Mouse (Mus musculus) heart, postnatal 10 days (tissue): ENCODE results near the gene Ptprg. TPM values are rescaled to one million over a fixed set of nuclear protein-coding genes. Genes with fewer than 3 reads are reported as not detected.

Source experiments
- DNase-seq, 2 experiments: peaks; one replicate each; pipeline ENCODE4 v3.0.0; 2021
- intact Hi-C: fragments of 180-260 bp; cut with DNase I; formaldehyde crosslinking; loops from one replicate; pipeline ENCODE4 v1.15.1; 2025
- total RNA-seq, 2 experiments: library from RNA; stranded (reverse); gene quantifications; 2 replicates each; pipeline ENCODE4 v1.2.3; 2021

Gene Ptprg
- total RNA-seq, 2 experiments from 2014 or later = 79.8 to 89.9 TPM

DNA sequence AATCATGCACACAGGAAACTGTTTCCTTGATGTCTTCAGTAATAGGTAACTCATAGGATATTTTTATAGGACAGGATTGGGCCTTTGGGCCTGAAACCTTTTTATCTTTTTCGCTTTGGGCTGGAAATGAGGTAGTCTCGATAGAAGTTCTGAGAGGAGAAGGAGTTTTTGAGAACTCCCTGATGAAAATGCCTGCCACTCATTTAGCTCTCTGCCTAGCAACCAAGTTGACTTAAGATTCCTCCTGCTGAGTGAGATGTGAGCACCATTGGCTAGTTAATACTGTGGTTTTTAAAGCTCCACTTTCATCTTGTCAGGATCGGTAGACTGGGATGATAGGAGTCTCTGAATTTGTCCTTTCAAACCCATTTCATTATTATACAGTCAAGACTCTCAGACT lies 162.9 kb downstream of the Ptprg start:
- intact Hi-C loops = no loop called here
- no peak for DNase-seq

DNA sequence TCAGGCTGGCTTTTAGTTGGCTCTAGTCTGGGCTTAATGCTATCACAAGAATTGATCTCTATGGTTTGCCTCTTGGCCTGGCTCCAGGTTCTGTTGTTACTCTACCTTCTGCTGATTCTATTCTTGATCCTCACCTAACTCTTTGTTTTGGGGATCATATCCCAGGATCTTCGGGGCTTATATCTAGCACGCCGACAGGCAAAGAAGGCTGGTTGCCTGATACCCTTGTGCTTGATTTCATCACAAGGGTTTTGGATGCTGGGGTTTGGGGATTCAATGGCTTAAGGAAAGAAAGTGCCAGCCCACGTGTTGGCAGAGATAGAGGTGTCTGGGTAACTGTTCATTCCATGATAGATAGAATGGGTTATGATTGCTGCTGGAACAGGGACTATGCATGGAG lies 164.9 kb downstream of the Ptprg start:
- intact Hi-C loops = no loop called here

DNA sequence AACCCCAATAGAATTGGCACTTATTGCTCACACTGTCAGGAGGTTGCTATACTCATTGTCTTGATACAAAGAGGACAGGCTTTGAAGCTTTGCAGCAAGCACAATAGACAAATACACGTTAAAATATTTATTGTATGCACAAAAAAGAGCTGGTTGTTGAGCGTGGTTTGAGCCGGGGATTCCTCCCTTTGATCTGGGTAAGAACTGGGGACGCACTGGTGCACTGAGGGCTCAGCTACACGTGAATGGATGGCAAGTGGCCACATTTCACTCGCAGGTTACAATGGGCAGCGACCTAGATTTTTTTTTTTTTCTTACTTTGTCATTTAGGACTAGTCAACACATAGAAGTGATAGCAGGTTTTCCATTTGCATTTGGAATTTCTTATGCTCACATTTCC lies 165.9 kb downstream of the Ptprg start:
- intact Hi-C loops = no loop called here
- no peak for DNase-seq

More for the DNA sequence above, 164.9 kb downstream of the Ptprg start:
- no peak for DNase-seq

DNA sequence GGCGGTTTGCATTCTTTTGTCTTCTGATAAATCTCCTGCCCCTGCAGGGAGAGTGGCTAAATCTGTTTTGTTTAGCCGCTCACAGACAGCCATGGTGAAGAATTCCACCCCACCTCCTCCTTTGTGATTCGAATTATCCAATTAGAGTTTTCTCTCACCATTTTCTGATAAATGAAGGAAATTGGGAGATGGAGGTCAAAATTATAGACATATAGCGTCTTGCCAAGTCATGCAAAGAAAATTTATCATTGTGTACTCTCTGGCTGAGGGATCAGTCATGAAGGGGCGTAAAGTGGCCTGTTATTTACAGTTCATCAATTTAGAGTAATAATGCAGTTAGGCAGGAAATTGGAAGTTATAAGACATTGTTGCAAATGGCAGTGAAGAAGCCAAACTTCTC lies 168.8 kb downstream of the Ptprg start:
- intact Hi-C loops = no loop called here
- no peak for DNase-seq

DNA sequence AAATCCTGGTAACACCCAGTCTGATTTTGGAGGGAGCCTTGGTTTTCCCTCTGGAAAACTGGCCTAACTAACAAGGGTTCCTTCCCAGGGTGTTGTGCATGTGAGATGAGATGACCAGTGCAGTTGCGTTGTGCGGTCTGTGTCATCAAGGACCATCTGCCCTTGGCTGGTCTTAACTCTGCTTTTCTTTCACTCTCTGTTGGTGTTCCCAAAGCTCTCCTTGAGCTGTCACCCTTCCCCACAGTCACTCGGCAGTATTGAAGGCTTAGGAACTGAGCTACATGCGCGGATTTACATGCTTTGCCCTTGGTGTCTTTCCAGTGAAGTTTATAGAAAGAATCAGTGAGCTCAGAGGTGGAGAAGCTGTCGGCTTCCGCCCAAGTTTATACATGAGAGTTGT lies 170.5 kb downstream of the Ptprg start:
- no peak for DNase-seq
- intact Hi-C loops = no loop called here

DNA sequence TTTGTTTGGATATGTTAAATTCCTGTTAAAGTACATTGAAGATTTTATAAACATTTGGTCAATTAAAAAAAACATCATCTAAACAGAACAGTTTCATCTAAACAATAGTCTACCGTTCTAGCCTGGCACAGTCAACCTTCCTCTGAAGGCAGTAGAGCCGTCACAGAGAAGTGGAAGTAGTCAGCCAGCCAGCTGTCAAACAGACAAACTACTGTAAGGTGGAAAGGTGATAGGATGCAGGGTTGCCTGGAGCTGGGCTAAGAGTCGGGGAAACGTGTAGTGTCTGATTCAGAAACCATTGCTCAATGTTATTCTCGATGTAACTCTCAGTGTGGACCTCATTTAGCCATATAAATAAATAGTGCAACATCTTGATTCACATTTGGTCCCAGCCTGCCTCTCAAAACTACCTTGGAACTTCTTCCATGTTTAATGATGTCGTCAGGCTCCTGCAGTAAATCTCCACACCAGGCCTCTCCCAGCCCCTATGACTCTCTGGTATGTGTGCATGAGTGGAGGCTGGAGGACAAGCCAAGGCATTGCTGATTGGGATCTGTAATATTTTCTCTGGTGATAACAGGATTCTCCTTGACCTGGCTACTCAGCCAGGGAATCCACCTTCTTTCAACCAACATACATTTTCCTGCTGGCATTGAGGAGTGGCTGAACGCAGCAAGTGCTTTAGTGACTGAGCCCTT lies 178.0 kb downstream of the Ptprg start:
- intact Hi-C loops = no loop called here

DNA sequence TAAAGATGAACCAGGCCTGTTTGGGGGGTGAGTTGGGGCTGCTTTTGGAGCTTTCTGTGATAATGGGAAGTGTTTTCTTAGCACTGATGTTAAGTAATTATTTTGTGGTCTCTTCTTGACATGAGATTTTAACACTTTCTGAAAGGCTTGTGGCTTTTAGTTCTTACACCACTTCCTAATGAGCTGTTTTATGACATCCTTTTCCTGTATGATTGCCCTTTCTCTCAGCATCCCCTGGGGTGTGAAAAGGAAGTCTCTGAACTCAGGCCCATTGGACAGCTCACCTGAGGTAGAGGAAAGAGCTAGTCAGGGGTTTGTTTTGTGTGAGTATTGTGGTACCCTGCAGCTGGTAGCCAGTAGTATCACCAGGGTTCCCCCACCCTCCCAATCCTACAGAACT lies 179.0 kb downstream of the Ptprg start:
- DNase-seq = no peak
- intact Hi-C loops = no loop called here

More for the DNA sequence above, 178.0 kb downstream of the Ptprg start:
- no peak for DNase-seq

DNA sequence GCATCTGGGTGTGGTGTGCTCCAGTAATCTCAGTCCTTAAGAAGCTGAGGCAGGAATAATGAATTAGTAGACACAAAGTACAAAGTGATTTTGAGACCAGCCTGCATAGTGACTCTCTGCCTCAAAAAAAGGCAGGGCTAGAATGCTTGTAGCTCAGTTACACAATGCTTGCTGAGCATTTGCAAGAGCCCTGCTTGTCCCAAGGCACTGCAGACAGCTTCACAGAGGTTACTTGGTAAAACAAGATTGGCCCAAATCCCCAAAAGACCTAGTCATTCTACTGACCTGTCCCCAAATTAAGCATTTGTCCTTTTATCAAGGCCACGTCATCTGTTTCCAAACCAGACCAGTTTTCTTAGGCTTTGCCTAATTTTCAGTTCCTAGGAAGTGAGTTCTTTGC lies 190.4 kb downstream of the Ptprg start:
- intact Hi-C loops = no loop called here
- no peak for DNase-seq

DNA sequence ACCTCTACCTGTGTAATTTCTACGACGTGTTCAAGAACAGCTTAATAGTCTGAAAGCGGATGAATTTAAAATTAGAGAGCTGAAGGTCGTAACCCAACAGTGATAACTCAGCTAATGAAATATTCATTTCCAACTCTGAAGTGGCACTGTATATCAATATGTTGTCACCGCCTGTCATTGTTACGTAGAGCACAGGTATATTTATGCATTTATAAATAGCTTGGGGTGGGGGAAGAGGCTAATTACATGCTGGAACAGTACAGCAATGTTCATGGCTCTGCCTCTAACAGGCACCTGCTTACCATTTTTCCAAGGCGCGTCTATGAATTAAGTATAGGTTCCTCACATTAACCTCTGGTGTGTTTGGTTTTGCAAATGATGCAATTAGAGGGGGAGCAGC lies 199.3 kb downstream of the Ptprg start:
- DNase-seq = no peak
- intact Hi-C loops = no loop called here

DNA sequence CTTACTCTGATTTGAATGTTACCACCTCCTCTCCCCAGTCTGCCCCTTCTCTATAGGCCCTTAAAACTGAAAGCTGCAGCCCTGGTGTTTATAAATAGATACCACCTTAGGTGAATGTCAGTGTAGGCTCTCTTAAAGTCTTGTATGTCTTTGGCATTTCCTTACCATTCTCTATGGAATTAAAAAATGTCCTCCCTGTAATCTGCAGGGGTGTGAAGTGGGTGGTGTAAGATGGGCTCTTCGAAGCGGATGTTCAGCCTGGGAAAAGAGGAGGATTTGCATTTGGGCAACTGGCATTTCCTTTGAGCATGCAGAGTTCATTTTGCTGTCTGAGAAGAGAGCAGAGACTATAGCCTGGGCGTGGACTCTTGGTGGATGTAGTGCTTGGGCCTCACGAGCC lies 201.3 kb downstream of the Ptprg start:
- intact Hi-C loops = no loop called here
- no peak for DNase-seq

DNA sequence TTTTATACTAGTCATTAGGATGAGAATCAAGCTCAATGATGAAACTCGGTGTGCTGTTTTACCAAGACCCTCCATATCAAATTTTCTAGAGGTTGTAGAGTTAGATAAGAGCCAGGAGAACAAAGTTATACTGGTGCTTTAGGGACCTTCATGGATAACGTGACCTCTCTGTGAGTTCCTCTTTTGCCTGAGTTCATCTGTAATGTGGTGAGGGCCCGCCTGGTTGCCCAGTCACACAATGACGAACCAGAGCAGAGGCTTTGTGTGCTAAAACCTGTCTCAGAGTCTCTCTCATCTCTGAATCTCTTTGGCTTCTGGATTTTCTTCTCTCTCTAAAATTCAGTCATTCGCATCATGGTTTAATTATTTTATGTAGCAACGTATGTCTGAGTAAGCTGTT lies 204.9 kb downstream of the Ptprg start:
- intact Hi-C loops = no loop called here
- no peak for DNase-seq

DNA sequence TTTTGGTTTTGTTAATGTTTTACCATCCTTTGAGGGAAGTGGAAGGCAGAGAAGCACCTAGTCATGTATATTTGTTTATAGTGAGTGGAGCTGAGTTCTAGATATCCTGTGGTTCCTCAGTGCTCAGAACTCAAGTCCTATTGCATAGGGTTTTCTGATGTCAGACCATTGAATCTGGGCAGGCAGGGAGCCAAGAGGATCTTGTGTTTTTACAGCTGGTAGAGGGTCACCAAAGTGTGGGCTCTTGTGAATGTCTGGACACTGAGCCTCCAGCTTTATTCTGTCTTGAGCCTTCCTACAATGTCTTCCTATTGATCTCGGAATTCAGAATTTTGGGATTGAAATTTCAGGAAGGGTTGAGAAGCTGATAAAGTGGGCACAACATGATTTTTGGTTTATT lies 206.0 kb downstream of the Ptprg start:
- no peak for DNase-seq
- intact Hi-C loops = no loop called here

DNA sequence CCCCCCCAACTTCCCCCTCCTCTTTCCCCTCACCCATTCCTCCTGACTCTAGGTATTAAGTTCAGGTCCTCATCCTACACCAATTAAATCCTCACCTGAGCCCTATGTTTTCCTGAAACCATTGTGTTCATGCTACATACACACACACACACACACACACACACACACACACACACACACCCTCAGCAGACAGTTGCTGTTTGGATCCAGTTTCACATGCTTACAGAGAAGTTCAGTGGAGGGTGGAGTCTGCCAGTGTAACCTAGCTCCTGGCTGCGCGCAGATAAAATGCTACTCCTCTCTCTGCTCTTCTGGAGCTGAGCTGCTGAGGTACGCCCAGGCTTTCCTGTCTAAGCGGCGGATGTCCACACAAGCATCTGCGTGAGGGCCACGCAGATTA lies 209.7 kb downstream of the Ptprg start:
- intact Hi-C loops = no loop called here
- no peak for DNase-seq

DNA sequence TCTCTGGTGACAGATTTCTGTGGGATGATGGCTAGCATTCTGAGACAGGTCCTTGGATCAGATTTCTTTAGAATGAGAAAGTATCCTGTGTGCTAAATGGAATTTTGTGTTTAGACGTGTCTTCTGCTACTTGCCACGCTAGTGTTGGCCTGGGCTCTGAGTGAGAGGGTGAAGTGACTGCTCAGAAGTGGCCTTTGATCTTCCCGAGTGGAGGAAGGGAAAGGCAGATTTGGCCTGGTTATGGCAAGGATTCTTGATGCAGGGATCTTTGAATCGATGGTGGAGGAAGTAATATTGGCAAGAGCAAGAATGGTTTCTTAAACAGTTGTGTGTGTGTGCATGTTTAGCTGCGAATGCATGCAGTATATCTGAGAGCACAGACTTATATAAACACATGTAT lies 219.4 kb downstream of the Ptprg start:
- intact Hi-C loops = no loop called here
- no peak for DNase-seq

DNA sequence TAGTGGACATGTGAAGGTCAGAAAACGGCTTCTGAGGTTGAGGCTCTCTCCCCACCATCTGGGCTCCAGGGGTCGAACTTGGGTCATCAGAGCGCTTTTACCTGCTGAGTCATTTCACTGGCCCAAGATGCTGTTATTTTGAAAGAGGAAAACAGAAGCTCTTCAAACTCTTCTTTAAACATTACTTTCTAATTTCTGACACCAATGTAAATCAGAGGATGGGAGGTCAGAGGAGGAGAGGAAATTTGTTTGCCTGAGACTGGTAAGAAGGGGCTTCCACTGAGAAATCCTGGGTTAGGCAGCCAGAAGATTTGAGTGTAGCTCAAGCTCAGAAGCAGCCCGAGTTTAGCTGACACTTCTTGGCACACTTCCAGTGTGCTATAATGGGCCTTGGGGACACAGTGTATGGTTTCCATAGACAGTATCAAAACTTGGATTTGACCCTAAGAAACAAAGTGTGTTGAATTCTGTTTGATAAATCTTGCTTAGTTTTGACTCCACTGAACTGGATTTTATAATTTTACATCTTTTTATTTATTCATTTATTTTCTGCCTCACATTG lies 221.2 kb downstream of the Ptprg start:
- DNase-seq = peak; percentile 16 to 19
- intact Hi-C loops = no loop called here

DNA sequence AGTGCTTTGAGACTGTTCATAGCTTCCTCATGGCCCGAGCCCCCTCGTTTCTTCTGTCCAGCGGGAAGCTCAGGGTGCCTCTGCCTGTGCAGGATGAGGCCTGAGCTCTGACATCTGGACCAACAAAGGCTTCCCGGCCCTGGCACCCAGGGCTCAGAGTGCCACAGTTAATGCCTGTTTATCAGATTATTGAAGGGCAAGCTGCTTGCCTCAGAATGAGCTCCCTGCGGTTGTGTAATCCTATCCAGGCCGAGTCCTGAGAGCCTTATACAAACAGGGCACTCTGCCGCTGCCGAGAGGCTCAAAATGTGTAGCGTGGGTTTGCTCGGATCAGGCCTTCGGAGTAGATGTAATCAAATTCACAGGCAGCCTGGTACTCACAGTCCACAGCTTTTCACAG lies 221.9 kb downstream of the Ptprg start:
- intact Hi-C loops = no loop called here
- peak; percentile 49 to 58 for DNase-seq

DNA sequence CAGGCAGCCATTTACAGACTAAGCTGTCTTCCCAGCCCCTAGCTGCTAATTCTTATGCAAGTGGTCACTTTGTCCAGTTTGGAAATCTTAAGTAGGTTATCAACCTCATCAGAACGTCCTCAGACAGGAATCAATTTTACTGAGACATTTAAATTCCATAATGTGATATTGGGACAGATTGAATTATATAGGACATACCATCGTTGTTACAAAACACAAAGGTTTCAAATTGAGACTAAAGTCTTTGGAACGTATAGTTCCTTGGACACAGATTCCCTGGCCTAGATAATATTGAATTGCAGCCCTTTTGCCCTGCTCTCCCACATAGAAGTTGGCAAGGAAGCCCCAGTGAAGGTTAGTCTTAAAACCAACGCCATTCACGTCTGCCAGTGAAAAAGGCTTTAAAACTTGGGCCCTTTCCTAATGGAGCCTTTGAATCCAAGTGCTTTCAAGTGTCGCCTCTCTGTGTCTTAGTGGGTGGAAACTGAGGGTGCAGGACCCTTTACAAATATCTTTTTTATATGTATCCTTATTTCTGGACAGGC lies 222.7 kb downstream of the Ptprg start:
- no peak for DNase-seq
- intact Hi-C loops = no loop called here

DNA sequence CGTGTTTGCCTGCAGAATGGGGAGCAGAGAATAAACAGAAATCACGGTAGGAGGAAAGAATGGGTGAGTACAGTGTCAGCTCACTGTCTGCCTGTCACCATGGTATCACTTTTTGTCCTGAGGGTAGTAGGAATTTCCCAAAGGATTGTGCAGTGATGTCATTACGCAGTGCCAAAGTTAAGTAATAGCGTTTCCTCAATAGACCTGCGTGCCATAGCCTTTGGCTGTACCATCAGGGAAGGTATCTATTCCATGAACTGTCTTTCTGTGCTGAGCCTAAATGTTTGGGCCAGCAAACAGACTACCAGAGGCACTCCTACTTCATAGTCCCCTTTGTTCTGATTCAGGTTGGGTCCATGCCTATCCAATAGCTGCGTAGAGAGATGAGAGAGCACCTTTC lies 223.2 kb downstream of the Ptprg start:
- intact Hi-C loops = no loop called here

DNA sequence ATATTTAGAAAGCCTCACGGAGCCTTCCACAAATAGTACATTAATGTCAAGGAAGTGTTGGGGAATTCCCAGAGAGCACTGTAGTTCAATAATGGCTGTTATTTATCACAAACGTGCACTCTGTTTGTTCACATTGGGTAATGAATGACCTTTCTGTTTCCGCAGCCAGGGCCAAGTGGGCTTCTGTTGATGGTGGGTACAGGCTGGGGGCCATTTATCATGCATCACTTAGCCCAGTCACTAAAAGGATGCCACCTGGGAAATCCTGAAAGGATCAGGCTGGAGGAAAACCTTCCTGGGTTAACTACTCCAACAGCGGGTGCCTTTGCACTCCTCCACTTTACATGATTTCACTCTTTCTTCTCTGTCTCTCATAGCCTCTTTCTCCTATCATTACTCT lies 237.9 kb downstream of the Ptprg start:
- intact Hi-C loops = no loop called here
- DNase-seq = no peak

More for the DNA sequence above, 223.2 kb downstream of the Ptprg start:
- DNase-seq = no peak

DNA sequence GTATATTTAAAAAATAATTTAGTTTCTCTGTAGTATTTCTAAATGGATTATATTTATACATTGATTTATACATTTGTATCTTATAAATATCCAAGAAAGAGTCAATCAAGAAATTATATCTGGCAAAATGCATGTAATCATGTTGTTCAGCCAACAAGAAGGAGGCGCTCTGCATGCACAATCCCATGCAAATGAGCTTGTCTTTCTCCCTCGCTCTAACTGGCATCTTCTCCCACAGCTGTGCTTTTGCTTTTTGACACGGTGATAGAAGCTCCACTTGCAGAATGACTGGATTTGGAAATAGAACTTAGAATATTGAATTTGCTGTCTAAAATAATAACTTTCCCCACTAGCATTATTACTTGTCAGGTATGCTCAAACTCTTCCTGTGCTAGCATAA lies 240.5 kb downstream of the Ptprg start:
- no peak for DNase-seq
- intact Hi-C loops = loop anchor here (2.0 kb wide), 1 partner anchor 15 kb away; no protein-coding TSS in a partner anchor

DNA sequence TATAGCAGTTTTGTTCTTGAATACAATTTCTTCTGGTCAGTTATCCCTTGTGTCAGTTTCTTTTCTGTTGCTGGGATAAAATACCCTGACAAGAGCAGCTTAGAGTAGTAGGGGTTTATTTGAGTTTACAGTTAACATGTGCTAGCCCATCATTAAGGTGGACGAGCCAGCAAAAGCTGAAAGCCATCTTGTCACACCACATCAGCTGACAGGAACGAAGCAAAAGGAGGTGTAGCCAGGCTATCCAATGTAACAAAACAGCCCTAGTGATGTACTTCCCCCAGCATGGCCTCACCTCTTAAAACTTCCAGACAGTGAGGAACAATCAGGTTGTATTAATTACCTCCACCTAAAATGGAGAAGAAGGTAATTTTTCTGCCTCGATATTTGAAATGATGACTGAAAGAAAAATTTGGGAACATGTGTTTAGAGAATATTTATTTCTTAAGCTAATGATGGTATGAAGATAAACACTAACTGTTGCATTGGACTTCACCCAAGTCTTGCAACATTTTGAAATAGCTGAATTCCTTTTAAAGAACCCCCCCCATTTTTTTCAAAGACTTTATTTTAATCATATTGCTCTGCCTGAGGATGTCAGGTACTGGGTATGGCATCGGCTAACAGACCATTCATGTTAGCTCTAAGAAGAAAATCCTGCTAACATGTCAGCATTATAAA lies 249.2 kb downstream of the Ptprg start:
- intact Hi-C loops = no loop called here
- no peak for DNase-seq

DNA sequence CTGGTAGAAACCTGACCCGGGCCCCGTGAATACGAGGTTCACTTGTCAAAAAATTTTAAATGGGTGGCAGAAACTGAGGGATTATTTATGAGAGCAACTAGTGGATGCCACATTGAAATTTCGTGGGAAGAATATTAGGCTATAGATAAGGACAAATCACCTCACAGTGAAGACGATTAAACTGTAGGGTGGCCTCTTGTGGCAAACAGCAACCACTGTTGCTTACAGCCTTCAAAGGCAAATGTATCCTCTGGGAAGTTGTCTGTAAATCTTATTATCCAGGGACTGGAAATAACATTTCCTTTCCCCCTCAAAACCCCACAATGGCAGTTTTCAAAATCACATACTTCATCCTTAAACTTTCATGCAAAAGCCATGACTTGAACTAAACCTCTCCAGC lies 253.3 kb downstream of the Ptprg start:
- no peak for DNase-seq
- intact Hi-C loops = no loop called here
